Mouse (Mus musculus) hematopoietic multipotent progenitor cell, adult 10-12 weeks (in vitro differentiated cells): ENCODE measurements around the gene Nr2c1. TPM values are rescaled to one million over a fixed set of nuclear protein-coding genes. Genes with fewer than 3 reads are reported as not detected.

Experiments
- polyA plus RNA-seq: library from polyadenylated mRNA; stranded (reverse); fragments of >175 nt; gene quantifications from 2 replicates; pipeline ENCODE4 v1.2.3, GENCODE M21; 2012; ENCODE audit warnings: low replicate concordance

The Nr2c1 gene
- polyA plus RNA-seq: 0.68 and 1.3 TPM in 2 replicates

GRCm38 (mm10) chr10:94147756-94148531 lies at the start of gene Nr2c1:
TSS of gene Nr2c1 (plus strand) at chr10:94148023.

GRCm38 (mm10) chr10:94198482-94199405 lies 50.9 kb downstream of the Nr2c1 start, which contains the start of gene Ndufa12:
TSS of gene Ndufa12 (plus strand) at chr10:94198720.

Other genes starting within 250 kb of the Nr2c1 start
- 2.5 and 3.0 TPM in 2 replicates for gene Vezt, start 112.2 kb upstream of the Nr2c1 start, polyA plus RNA-seq
- gene Fgd6, start 112.0 kb upstream of the Nr2c1 start, polyA plus RNA-seq: 1.0 and 1.2 TPM in 2 replicates
- 134 and 399 TPM in 2 replicates for gene Ndufa12, start 50.7 kb downstream of the Nr2c1 start, polyA plus RNA-seq
- gene Gm4792, start 150.7 kb downstream of the Nr2c1 start, polyA plus RNA-seq: not detected in 2 replicates
- 3.5 and 4.1 TPM in 2 replicates for gene Tmcc3, start 163.9 kb downstream of the Nr2c1 start, polyA plus RNA-seq